In the genomic region with DNA sequence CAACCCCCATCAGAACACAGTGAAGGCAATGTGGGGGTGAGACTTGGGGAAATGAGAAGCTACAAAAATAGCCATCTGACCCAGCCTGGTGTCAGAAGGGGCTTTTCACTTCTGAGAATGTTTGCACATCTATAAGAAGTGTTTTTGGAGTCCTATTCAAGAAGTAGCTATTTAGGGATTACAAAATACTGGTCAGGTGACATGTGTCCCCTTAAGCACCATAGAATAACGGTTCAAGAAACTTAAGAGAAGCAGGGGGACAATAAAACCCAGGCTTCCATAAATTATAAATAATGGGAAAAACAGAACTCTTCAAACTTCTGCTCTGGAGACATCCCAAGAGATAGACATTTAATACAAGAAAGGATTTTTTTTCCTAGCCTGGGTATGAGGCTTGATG, we compare ENCODE assay signal across 19 mouse cellular contexts.
"Had no signal": no experiment of that assay in that cellular context is flagged by ENCODE, and none has a peak within 500 bp of the region (broad histone marks: within the 10 kb centered on the region; RNA-seq: fewer than 3 reads in every experiment).

No protein-coding gene starts in this region.

- H3K4me3 ChIP-seq: liver, embryonic 15.5 days; lung, embryonic 15.5 days; midbrain, embryonic 13.5 days; midbrain, embryonic 15.5 days; myocyte; neural tube, embryonic 13.5 days; neural tube, embryonic 15.5 days; stomach, embryonic 15.5 days had no signal

- H3K4me2 ChIP-seq: liver, embryonic 15.5 days; lung, embryonic 15.5 days; midbrain, embryonic 11.5 days; midbrain, embryonic 13.5 days; midbrain, embryonic 15.5 days; neural tube, embryonic 13.5 days; neural tube, embryonic 15.5 days; stomach, embryonic 15.5 days had no signal

- H3K27ac ChIP-seq: liver, embryonic 15.5 days; lung, embryonic 15.5 days; midbrain, embryonic 13.5 days; midbrain, embryonic 15.5 days; neural tube, embryonic 13.5 days; neural tube, embryonic 15.5 days; stomach, embryonic 15.5 days; stomach, postnatal 0 days had no signal

- H3K27me3 ChIP-seq: liver, embryonic 15.5 days; lung, embryonic 15.5 days; midbrain, embryonic 13.5 days; midbrain, embryonic 15.5 days; neural tube, embryonic 13.5 days; neural tube, embryonic 15.5 days; stomach, embryonic 15.5 days had no signal

- H3K9ac ChIP-seq: liver, embryonic 15.5 days; liver, postnatal 0 days; lung, embryonic 15.5 days; midbrain, embryonic 13.5 days; midbrain, embryonic 15.5 days; neural tube, embryonic 13.5 days; neural tube, embryonic 15.5 days; stomach, embryonic 15.5 days had no signal

- H3K4me1 ChIP-seq: liver, embryonic 15.5 days; lung, embryonic 15.5 days; midbrain, embryonic 13.5 days; midbrain, embryonic 15.5 days; neural tube, embryonic 13.5 days; neural tube, embryonic 15.5 days; stomach, embryonic 15.5 days had no signal

- H3K9me3 ChIP-seq: liver, embryonic 15.5 days; lung, embryonic 15.5 days; midbrain, embryonic 13.5 days; midbrain, embryonic 15.5 days; neural tube, embryonic 13.5 days; neural tube, embryonic 15.5 days; stomach, embryonic 15.5 days had no signal

- ATAC-seq: liver, postnatal 0 days; lung, postnatal 0 days; midbrain, embryonic 13.5 days; midbrain, embryonic 15.5 days had no signal

- H3K36me3 ChIP-seq: liver, embryonic 15.5 days; lung, embryonic 15.5 days; midbrain, embryonic 13.5 days; midbrain, embryonic 15.5 days; neural tube, embryonic 13.5 days; neural tube, embryonic 15.5 days; stomach, embryonic 15.5 days had no signal

- DNase-seq: liver, postnatal 0 days; lung, adult 2 months; lung, postnatal 14 days; lung, postnatal 4 days; right cerebral cortex, postnatal 14 days; thymus, adult 2 months; thymus, postnatal 25 days; thymus, postnatal 4 days had no signal
